ENCODE assay signal across 8 mouse cellular contexts in the genomic region with DNA sequence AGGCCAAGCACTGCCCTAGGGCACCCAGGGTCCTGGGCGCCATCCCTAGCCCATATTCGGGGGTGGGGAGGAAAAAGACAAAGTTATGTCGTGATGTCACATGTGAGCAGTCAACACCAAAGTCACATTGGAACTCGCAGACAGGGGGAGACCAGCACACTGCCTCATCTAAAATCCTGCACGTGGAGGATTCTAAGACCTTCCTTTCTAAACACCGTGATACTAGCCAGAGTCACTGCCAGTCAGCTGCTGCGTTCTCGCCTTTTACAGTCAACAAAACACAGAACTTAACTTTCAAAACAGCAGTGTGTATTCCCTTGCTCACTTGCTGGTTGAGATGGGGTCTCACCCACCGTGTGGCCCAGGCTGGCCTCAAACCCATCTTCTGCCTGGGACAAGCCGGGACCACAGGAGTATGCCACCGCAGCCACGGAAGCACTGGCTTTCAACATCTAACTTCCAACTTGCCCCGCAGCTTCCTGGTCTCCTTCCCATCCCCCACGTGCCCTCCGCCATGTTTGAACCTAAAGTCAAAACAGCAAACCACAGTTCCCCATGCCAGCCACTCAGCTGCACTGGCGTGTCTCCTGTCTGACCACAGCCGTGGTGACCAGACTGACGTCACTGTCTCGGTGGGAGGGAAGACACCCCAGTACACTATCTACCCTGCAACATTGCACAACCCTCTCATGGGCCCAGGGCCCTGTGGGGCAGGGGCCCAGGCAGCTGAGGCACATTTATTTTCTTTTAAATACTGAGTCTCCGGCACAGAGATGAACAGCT.
DNase-seq lines count a peak whose midpoint lies in the region; TF ChIP-seq lines count a peak whose summit lies in the region.

No protein-coding gene starts in this region.

- peak overlapping the region; percentile 93 for H3K27ac ChIP-seq in layer of hippocampus, adult 2 months

- peak; percentile 86 for DNase-seq in layer of hippocampus, adult 11-12 months (ENCODE audit: low spot score)
- DNase-seq in layer of hippocampus, postnatal 25 days (ENCODE audit: extremely low spot score in 1 of 2, low spot score in 1 of 2), result no peak
- peak; percentile 79 for DNase-seq in adrenal gland, adult 8-10 months
- peak; percentile 90 to 92 for DNase-seq in heart, adult 18-20 months
- peak; percentile 43 to 52 for DNase-seq in layer of hippocampus, adult 2 months (ENCODE audit: low spot score in 2 of 2)
- DNase-seq in lung, postnatal 25 days (ENCODE audit: low spot score), result peak; percentile 91
- DNase-seq in spleen, postnatal 36 days (ENCODE audit: low spot score in 2 of 2), result peak; percentile 86 to 88
- DNase-seq in c-Kit-positive CD71-positive TER-119-positive erythroid progenitor cells, embryonic 14.5 days (ENCODE audit: low spot score), result no peak

- H3K4me3 ChIP-seq in layer of hippocampus, adult 2 months, result no peak overlapping the region

- no peak; the same call in 1 of the 2 replicates for TF ChIP-seq CTCF in layer of hippocampus, adult 2 months (conservative IDR thresholded peaks at IDR 0.05)

Comparison
In these comparisons a context has a peak if more than half of its experiments do, and no peak if none do; other contexts are left out.
1. DNase-seq: peak in layer of hippocampus, adult 11-12 months (single experiment), adrenal gland, adult 8-10 months (single experiment), heart, adult 18-20 months (2 of 2), layer of hippocampus, adult 2 months (2 of 2), lung, postnatal 25 days (single experiment) and spleen, postnatal 36 days (2 of 2); none in layer of hippocampus, postnatal 25 days (0 of 2) and c-Kit-positive CD71-positive TER-119-positive erythroid progenitor cells, embryonic 14.5 days (single experiment).